Mouse (Mus musculus) frontal cortex, adult 2 months (tissue): Measurements from ENCODE around the gene Serpinb3a. TPM values are rescaled to one million over a fixed set of nuclear protein-coding genes. Genes with fewer than 3 reads are reported as not detected.

Experiments
- DNase-seq, 2 experiments: peaks; one replicate each; pipeline ENCODE4 v3.0.0; 2022; ENCODE audit warnings: low spot score in 1 of 2; ENCODE audit errors: extremely low spot score in 1 of 2
- polyA plus RNA-seq: library from polyadenylated mRNA; depleted of rRNA; stranded (reverse); fragments of >200 nt; gene quantifications from 2 replicates; pipeline ENCODE4 v1.2.3, GENCODE M21; 2012; rRNA removed

Serpinb3a gene
- not detected in 2 replicates for polyA plus RNA-seq

DNA sequence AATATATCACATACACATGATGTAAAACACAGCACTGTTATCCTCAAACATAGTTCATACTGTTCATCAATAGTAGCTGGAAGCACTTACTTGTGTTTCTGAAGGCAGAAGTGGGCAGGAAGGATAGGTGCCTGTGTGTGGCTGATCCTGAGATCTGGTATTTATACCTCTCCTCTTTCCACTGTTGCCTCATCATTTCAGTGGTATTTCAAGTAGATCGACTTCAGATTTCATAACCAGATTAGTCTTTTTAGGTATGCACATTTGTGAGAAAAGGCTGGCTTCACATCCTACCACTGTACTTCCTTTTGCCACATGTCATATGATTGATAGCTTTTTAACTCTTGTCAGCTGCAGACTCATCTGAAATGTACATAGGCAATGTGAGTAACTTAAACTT, at the start of gene Serpinb3a:
Gene Serpinb3a, minus strand, starts transcription at position 101 of the 400 bp plus-strand sequence.
- no peak for DNase-seq

DNA sequence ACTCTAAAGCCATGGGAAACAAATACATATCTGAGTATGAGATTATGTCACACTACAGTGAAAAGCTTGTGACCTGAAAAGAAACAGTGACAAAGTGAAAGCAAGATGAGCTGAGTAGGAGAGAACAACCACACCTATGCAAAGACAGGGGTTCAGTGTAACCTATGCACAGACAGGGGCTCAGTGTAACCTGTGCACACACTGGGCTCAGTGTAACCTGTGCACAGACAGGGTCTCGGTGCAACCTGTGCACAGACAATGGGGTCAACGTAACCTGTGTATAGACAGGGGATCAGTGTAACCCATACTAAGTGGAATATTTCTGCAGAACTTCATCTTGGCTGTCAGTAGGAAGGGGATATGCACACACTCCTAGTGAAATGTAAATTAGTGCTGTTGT, 46.3 kb upstream of the Serpinb3a start:
- no peak for DNase-seq

DNA sequence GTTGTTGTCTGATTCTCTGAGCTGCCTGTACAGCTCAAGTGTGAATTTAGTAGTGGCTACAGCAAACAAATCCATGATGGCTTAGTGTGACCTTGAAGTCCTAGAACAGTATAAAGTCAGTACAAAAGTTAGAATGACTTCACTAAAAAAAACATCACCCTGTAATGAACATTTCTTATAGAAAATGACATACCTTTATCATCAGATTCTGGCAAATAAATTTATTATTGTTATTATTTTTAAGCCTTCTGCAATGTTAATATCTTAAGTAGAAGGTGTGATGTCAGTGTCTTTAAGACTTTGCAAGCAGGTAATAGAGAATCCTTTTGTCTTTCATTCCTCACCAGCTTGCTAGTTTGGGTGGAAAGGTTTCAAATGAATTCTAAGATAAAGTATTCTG, 31.3 kb upstream of the Serpinb3a start, which contains the start of gene Serpinb3d:
Gene Serpinb3d, minus strand, starts transcription at position 101 of the 400 bp plus-strand sequence.
- DNase-seq, result no peak

DNA sequence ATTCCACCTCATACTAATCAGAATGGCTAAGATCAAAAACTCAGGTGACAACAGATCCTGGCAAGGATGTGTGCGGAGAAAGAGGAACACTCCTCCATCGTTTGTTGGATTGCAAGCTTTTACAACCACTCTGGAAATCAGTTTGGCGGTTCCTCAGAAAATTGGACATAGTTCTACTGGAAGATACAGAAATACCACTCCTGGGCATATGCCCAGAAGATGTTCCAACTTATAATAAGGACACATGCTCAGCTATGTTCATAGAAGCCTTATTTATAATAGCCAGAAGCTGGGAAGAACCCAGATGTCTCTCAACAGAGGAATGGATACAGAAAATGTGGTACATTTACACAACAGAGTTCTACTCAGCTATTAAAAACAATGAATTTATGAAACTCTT, 17.9 kb downstream of the Serpinb3a start:
- DNase-seq, result peak; percentile 19 to 54

DNA sequence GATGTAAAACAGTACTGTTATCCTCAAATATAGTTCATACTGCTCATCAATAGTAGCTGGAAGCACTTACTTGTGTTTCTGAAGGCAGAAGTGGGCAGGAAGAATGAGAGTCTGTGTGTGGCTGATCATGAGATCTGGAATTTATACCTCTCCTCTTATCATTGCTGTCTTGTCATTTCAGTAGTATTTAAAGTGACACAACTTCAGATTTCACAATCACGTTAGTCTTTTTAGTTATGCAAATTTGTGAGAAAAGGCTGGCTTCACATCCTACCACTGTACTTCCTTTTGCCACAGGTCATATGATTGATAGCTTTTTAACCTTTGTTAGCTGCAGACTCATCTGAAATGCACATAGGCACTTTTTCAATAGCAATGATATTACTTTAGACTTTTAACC, 26.2 kb downstream of the Serpinb3a start:
- DNase-seq, result no peak

DNA sequence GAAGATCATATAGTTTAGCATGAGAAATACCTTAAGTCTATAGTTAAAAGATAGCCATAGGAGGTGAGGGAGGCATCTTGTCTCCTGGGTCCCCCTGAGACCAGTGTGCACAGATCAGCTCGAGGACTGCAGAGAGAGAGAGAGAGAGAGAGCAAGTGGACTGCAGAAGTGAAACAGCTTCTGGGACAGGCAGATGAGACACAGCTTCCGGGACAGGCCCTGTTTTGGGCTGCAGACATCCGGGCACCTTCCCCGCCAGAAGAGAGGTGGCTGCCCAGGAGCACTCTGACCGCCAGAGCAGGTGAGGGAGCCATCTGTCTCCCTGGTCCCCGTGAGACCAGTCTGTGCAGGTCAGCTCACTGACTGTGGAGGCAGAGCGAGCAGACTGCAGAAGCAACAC, 36.9 kb downstream of the Serpinb3a start:
- no peak for DNase-seq

DNA sequence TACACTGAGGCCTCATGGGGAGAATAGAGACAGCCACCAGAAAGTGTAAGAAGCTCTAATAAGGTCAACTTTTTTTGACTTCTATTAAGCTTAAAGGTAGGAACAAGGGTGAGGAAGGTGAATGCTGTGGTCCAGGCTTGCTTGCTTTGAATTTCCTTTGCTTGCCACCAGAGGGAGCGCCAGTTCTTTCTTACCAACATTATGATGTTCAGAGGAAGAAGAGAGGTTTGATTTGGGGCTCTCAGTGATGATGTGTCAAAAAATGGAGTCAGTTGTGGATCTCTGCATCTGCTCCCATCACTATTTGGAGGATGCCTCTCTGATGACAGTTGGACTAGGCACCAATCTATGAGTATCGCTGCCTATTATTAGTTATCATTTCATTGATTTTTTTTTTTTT, 37.6 kb downstream of the Serpinb3a start:
- DNase-seq, result peak in 1 of 2 experiments; percentile 65

DNA sequence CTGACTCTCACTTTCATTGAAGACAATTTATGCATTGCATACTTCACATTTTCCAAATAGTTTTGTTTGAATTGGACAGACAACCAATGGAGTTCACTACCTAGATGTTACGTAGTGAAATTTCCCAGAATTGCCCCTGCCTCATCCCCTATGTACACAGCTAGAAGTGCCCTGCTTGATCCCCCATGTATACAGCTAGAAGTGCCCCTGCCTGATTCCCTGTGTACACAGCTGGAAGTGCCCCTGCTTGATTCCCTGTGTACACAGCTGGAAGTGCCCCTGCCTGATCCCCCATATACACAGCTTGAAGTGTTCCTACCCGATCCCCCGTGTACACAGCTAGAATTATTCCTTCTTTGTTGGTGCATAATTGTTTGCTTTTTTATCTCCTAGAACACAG, 45.8 kb downstream of the Serpinb3a start:
- no peak for DNase-seq

DNA sequence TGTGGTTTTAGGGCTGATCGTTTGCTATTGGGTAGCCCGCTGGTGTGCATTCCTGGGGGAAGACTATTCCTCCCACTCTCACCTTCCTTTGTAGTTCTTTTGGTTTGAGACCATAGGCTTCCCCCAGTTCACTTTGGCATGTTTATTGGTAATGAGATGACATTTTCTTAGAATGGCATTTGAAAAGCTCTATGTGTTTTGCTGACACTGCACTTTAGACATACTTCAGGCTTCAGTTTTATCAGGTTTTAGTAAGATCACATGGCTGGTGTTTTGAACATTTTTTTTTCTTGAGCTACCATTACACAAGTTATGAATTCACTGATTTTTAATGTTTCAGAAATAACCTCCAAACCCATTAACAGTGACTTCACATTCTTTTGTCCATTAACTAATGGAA, 50.3 kb downstream of the Serpinb3a start:
- no peak for DNase-seq

DNA sequence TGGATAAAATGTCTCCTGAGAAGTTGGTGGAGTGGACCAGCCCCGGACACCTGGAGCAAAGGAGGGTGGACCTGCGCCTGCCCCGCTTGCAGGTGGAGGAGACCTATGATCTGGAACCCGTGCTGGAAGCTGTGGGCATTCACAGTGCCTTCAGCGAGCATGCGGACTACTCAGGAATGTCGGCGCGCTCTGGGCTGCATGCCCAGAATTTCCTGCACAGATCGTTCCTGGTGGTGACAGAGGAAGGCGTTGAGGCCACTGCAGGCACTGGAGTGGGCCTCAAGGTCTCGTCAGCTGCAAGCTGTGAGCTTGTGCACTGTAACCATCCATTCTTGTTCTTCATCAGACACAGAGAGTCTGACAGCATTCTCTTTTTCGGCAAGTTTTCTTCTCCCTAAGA, 51.7 kb downstream of the Serpinb3a start:
- DNase-seq, result no peak

Other genes starting within 250 kb of the Serpinb3a start
- gene Serpinb5, start 191.1 kb downstream of the Serpinb3a start, polyA plus RNA-seq, result 0.10 and 0.19 TPM in 2 replicates
- gene Serpinb12, start 117.9 kb downstream of the Serpinb3a start, polyA plus RNA-seq, result 0.06 TPM in 1 of 2 replicates, not detected in the other
- not detected in 2 replicates for gene Serpinb13, start 71.3 kb downstream of the Serpinb3a start, polyA plus RNA-seq
- not detected in 2 replicates for gene Serpinb3d, start 31.2 kb upstream of the Serpinb3a start, polyA plus RNA-seq
- not detected in 2 replicates for gene Serpinb3b, start 226.1 kb upstream of the Serpinb3a start, polyA plus RNA-seq
- not detected in 2 replicates for gene Serpinb3c, start 226.1 kb upstream of the Serpinb3a start, polyA plus RNA-seq